Mouse (Mus musculus) cerebellum, postnatal 14 days (tissue): ENCODE measurements around the gene Bbs4.

Source experiments
- DNase-seq, 2 experiments: peaks; one replicate each; pipeline ENCODE4 v3.0.0; 2021; ENCODE audit warnings: mixed read lengths in 2 of 2

The Bbs4 gene

GRCm38 (mm10) chr9:59291688-59292492 lies 61.4 kb downstream of the Bbs4 start:
- no peak for DNase-seq

GRCm38 (mm10) chr9:59290957-59291687 lies 62.2 kb downstream of the Bbs4 start, which contains the start of gene Adpgk:
Gene Adpgk, plus strand, starts transcription at chr9:59291558.
- DNase-seq, result peak; percentile 99

GRCm38 (mm10) chr9:59289529-59290115 lies 63.7 kb downstream of the Bbs4 start:
- DNase-seq, result no peak

- DNase-seq, result no peak
These were observed 64.5 kb downstream of the Bbs4 start for GRCm38 (mm10) chr9:59288685-59289410.

GRCm38 (mm10) chr9:59288058-59288457 lies 65.2 kb downstream of the Bbs4 start:
- DNase-seq, result no peak

GRCm38 (mm10) chr9:59285614-59286013 lies 67.7 kb downstream of the Bbs4 start:
- DNase-seq, result no peak

GRCm38 (mm10) chr9:59282683-59282986 lies 70.7 kb downstream of the Bbs4 start:
- no peak for DNase-seq

GRCm38 (mm10) chr9:59281871-59282682 lies 71.2 kb downstream of the Bbs4 start:
- peak; percentile 93 for DNase-seq

GRCm38 (mm10) chr9:59280888-59281287 lies 72.4 kb downstream of the Bbs4 start:
- DNase-seq, result no peak

- DNase-seq, result no peak
These were observed 74.6 kb downstream of the Bbs4 start for GRCm38 (mm10) chr9:59278694-59279093.

- no peak for DNase-seq
These were observed 75.1 kb downstream of the Bbs4 start for GRCm38 (mm10) chr9:59278199-59278598.

- no peak for DNase-seq
These were observed 78.4 kb downstream of the Bbs4 start for GRCm38 (mm10) chr9:59274846-59275455.

- no peak for DNase-seq
These were observed 80.1 kb downstream of the Bbs4 start for GRCm38 (mm10) chr9:59273199-59273598.
